Mouse (Mus musculus): ENCODE results near the gene Ror1.

GRCm38 (mm10) chr4:100347791-100348190 lies 252.2 kb downstream of the Ror1 start:
- TF ChIP-seq POLR2A (IDR thresholded peaks at IDR 0.05; ENCODE audit: insufficient read depth, low read depth, low read length) (no peak), CTCF (IDR thresholded peaks at IDR 0.05; ENCODE audit: insufficient read depth, low read depth, low read length) (no peak)

Data from olfactory bulb, adult 2 months (tissue).